Mouse (Mus musculus): ENCODE measurements around the gene Hist1h4h. TPM values are rescaled to one million over a fixed set of nuclear protein-coding genes. Genes with fewer than 3 reads are reported as not detected.
A peak's percentile ranks its signal among the peaks of the same experiment; 100 is the strongest.
"Not testable (repeated sequence)": the region's sequence is repeated elsewhere in the genome, so short reads cannot be mapped to it uniquely, and the experiment has no call there.

The Hist1h4h gene
- polyA plus RNA-seq, 1 experiment from 2014 or later = 7.7 TPM

GRCm38 (mm10) chr13:23571022-23571503 lies 40.2 kb downstream of the Hist1h4h start, which contains the start of the genes Hist1h2ae and Hist1h2bg:
Gene Hist1h2ae (minus strand): TSS chr13:23571220.
Gene Hist1h2bg (plus strand): TSS chr13:23571396.
- Histone ChIP-seq H3K4me1 (ENCODE audit: control insufficient read depth, insufficient read depth, low read length) (peaks cover 18% of the 10 kb centered on the region), H3K36me3 (ENCODE audit: control insufficient read depth, insufficient read depth) (no peaks in the 10 kb centered on the region), H3K9me3 (replicated peaks; ENCODE audit: control insufficient read depth, low read length) (no peaks in the 10 kb centered on the region), H3K4me2 (ENCODE audit: low read depth, low read length) (peak within 1 kb of the TSS; percentile 77), H3K9ac (ENCODE audit: low read length) (peak within 1 kb of the TSS; percentile 76), H3K27ac (ENCODE audit: low read length) (peak within 1 kb of the TSS; percentile 96), H3K4me3 (ENCODE audit: low read length) (peak within 1 kb of the TSS; percentile 59), H3K27me3 (ENCODE audit: control insufficient read depth, insufficient read depth, low read length) (no peaks in the 10 kb centered on the region)
- 1% methylated on average over 18 of the region's 18 CpGs for WGBS
- peak; percentile 87 for ATAC-seq (replicated peaks; ENCODE audit: extremely low read depth, insufficient read depth, low FRiP score)

GRCm38 (mm10) chr13:23571504-23572217 lies 40.8 kb downstream of the Hist1h4h start:
- H3K9ac ChIP-seq (ENCODE audit: low read length) = peak overlapping the region; percentile 76
- H3K27ac ChIP-seq (ENCODE audit: low read length) = peak overlapping the region; percentile 96
- peaks cover 23% of the 10 kb centered on the region for H3K4me1 ChIP-seq (ENCODE audit: control insufficient read depth, insufficient read depth, low read length)
- not testable (repeated sequence) for H3K27me3 ChIP-seq (ENCODE audit: control insufficient read depth, insufficient read depth, low read length); H3K36me3 ChIP-seq (ENCODE audit: control insufficient read depth, insufficient read depth); H3K9me3 ChIP-seq (replicated peaks; ENCODE audit: control insufficient read depth, low read length); ATAC-seq (replicated peaks; ENCODE audit: extremely low read depth, insufficient read depth, low FRiP score)
- peak overlapping the region; percentile 59 for H3K4me3 ChIP-seq (ENCODE audit: low read length)
- WGBS = under 1% methylated on average over 10 of the region's 34 CpGs
- H3K4me2 ChIP-seq (ENCODE audit: low read depth, low read length) = peak overlapping the region; percentile 77

GRCm38 (mm10) chr13:23572218-23573033 lies 41.6 kb downstream of the Hist1h4h start:
- 36% methylated on average over 2 of the region's 2 CpGs for WGBS
- Histone ChIP-seq H3K9me3 (replicated peaks; ENCODE audit: control insufficient read depth, low read length) (no peaks in the 10 kb centered on the region), H3K27ac (ENCODE audit: low read length) (peak overlapping the region; percentile 96), H3K4me1 (ENCODE audit: control insufficient read depth, insufficient read depth, low read length) (peaks cover 30% of the 10 kb centered on the region), H3K36me3 (ENCODE audit: control insufficient read depth, insufficient read depth) (no peaks in the 10 kb centered on the region), H3K9ac (ENCODE audit: low read length) (peak overlapping the region; percentile 76), H3K4me2 (ENCODE audit: low read depth, low read length) (peak overlapping the region; percentile 77), H3K4me3 (ENCODE audit: low read length) (peak overlapping the region; percentile 59), H3K27me3 (ENCODE audit: control insufficient read depth, insufficient read depth, low read length) (no peaks in the 10 kb centered on the region)
- no peak for ATAC-seq (replicated peaks; ENCODE audit: extremely low read depth, insufficient read depth, low FRiP score)

GRCm38 (mm10) chr13:23573034-23573897 lies 42.4 kb downstream of the Hist1h4h start:
- WGBS = 16% methylated on average over 18 of the region's 20 CpGs
- not testable (repeated sequence) for H3K36me3 ChIP-seq (ENCODE audit: control insufficient read depth, insufficient read depth); H3K27me3 ChIP-seq (ENCODE audit: control insufficient read depth, insufficient read depth, low read length); H3K9me3 ChIP-seq (replicated peaks; ENCODE audit: control insufficient read depth, low read length); ATAC-seq (replicated peaks; ENCODE audit: extremely low read depth, insufficient read depth, low FRiP score)
- Histone ChIP-seq H3K4me3 (ENCODE audit: low read length) (peak overlapping the region; percentile 47), H3K4me1 (ENCODE audit: control insufficient read depth, insufficient read depth, low read length) (peaks cover 30% of the 10 kb centered on the region), H3K27ac (ENCODE audit: low read length) (peak overlapping the region; percentile 83), H3K9ac (ENCODE audit: low read length) (peak overlapping the region; percentile 76), H3K4me2 (ENCODE audit: low read depth, low read length) (peak overlapping the region; percentile 77)

- Histone ChIP-seq H3K4me3 (ENCODE audit: low read length) (peak within 1 kb of the TSS; percentile 47), H3K4me2 (ENCODE audit: low read depth, low read length) (peak within 1 kb of the TSS; percentile 77), H3K4me1 (ENCODE audit: control insufficient read depth, insufficient read depth, low read length) (peaks cover 30% of the 10 kb centered on the region), H3K27ac (ENCODE audit: low read length) (peak within 1 kb of the TSS; percentile 83), H3K9ac (ENCODE audit: low read length) (peak within 1 kb of the TSS; percentile 76)
- peak; percentile 84 for ATAC-seq (replicated peaks; ENCODE audit: extremely low read depth, insufficient read depth, low FRiP score)
- not testable (repeated sequence) for H3K27me3 ChIP-seq (ENCODE audit: control insufficient read depth, insufficient read depth, low read length); H3K36me3 ChIP-seq (ENCODE audit: control insufficient read depth, insufficient read depth); H3K9me3 ChIP-seq (replicated peaks; ENCODE audit: control insufficient read depth, low read length)
- WGBS = 2% methylated on average over 26 of the region's 42 CpGs
These were observed 43.2 kb downstream of the Hist1h4h start, which contains the start of the genes Hist1h2bf and Hist1h2ad for GRCm38 (mm10) chr13:23573898-23574524. Gene Hist1h2bf (minus strand): TSS chr13:23574196. Gene Hist1h2ad (plus strand): TSS chr13:23574381.

GRCm38 (mm10) chr13:23574546-23575170 lies 43.8 kb downstream of the Hist1h4h start:
- WGBS = 3% methylated on average over 8 of the region's 39 CpGs
- not testable (repeated sequence) for ATAC-seq (replicated peaks; ENCODE audit: extremely low read depth, insufficient read depth, low FRiP score); H3K36me3 ChIP-seq (ENCODE audit: control insufficient read depth, insufficient read depth); H3K27me3 ChIP-seq (ENCODE audit: control insufficient read depth, insufficient read depth, low read length); H3K9me3 ChIP-seq (replicated peaks; ENCODE audit: control insufficient read depth, low read length)
- peak overlapping the region; percentile 77 for H3K4me2 ChIP-seq (ENCODE audit: low read depth, low read length)
- peak overlapping the region; percentile 57; the same call in 1 of the 2 replicates for H3K9ac ChIP-seq (ENCODE audit: low read length)
- H3K4me1 ChIP-seq (ENCODE audit: control insufficient read depth, insufficient read depth, low read length) = peaks cover 30% of the 10 kb centered on the region
- peak overlapping the region; percentile 41 for H3K4me3 ChIP-seq (ENCODE audit: low read length)
- peak overlapping the region; percentile 83 for H3K27ac ChIP-seq (ENCODE audit: low read length)

- Histone ChIP-seq H3K27me3 (ENCODE audit: control insufficient read depth, insufficient read depth, low read length) (no peaks in the 10 kb centered on the region), H3K4me2 (ENCODE audit: low read depth, low read length) (peak within 1 kb of the TSS; percentile 62), H3K27ac (ENCODE audit: low read length) (peak within 1 kb of the TSS; percentile 82), H3K9me3 (replicated peaks; ENCODE audit: control insufficient read depth, low read length) (no peaks in the 10 kb centered on the region), H3K4me3 (ENCODE audit: low read length) (peak within 1 kb of the TSS; percentile 52), H3K36me3 (ENCODE audit: control insufficient read depth, insufficient read depth) (no peaks in the 10 kb centered on the region), H3K4me1 (ENCODE audit: control insufficient read depth, insufficient read depth, low read length) (peaks cover 26% of the 10 kb centered on the region), H3K9ac (ENCODE audit: low read length) (peak within 1 kb of the TSS; percentile 72)
- 2% methylated on average over 17 of the region's 18 CpGs for WGBS
- ATAC-seq (replicated peaks; ENCODE audit: extremely low read depth, insufficient read depth, low FRiP score) = peak; percentile 37
These were observed 44.5 kb downstream of the Hist1h4h start, which contains the start of gene Hist1h3d for GRCm38 (mm10) chr13:23575271-23575851. Gene Hist1h3d (plus strand): TSS chr13:23575763.
